Mouse (Mus musculus) bone marrow, adult 2 months (tissue): ENCODE measurements around the gene Kcnk13.

Source experiments
- CTCF ChIP-seq: fragments of 200-500 bp; IDR thresholded peaks from 2 replicates; pipeline ENCODE4 v1.5.1; 2011; ENCODE audit warnings: low read length, control low read depth; ENCODE audit not compliant: control insufficient read depth, insufficient read depth
- POLR2A ChIP-seq: fragments of 200-500 bp; IDR thresholded peaks from 2 replicates; pipeline ENCODE4 v1.6.1; 2011; ENCODE audit warnings: low read depth, mild to moderate bottlenecking, control low read depth, low read length, borderline replicate concordance; ENCODE audit not compliant: control insufficient read depth

GRCm38 (mm10) chr12:100062584-100062983 is 98.3 kb downstream of the Kcnk13 start:
- TF ChIP-seq POLR2A, result no peak
- no peak for TF ChIP-seq CTCF
